Mouse (Mus musculus) lung, adult 2 months (tissue): ENCODE measurements around the gene Dclk1.

Experiments used
- CTCF ChIP-seq: fragments of 200-500 bp; IDR thresholded peaks from 2 replicates; pipeline ENCODE4 v1.5.1; 2011; ENCODE audit warnings: mild to moderate bottlenecking, low read length, control low read depth; ENCODE audit not compliant: insufficient read depth
- POLR2A ChIP-seq: fragments of 200-500 bp; IDR thresholded peaks from 2 replicates; pipeline ENCODE4 v1.6.1; 2011; ENCODE audit warnings: low read depth, mild to moderate bottlenecking, control low read depth, low read length, borderline replicate concordance; ENCODE audit errors: extremely low read depth

- TF ChIP-seq POLR2A (no peak), CTCF (no peak)
Measured at GRCm38 (mm10) chr3:55446681-55447080, 204.5 kb downstream of the Dclk1 start.
